Mouse (Mus musculus) kidney, adult 2 months (tissue): ENCODE measurements around the gene H6pd. TPM values are rescaled to one million over a fixed set of nuclear protein-coding genes. Genes with fewer than 3 reads are reported as not detected.

ENCODE experiments used
- DNase-seq: peaks from one replicate; pipeline ENCODE4 v3.0.0; 2021
- H3K27ac ChIP-seq: fragments of 200-500 bp; 2 replicates; pipeline ENCODE4 v1.5.1; 2012; ENCODE audit warnings: low read depth, low read length, control low read depth, inconsistent platforms; ENCODE audit not compliant: insufficient read depth
- H3K27me3 ChIP-seq: fragments of 200-500 bp; replicated peaks from 2 replicates; pipeline ENCODE4 v1.6.1; 2012; ENCODE audit warnings: mild to moderate bottlenecking, moderate library complexity, low read length, inconsistent platforms; ENCODE audit not compliant: control insufficient read depth, insufficient read depth
- H3K36me3 ChIP-seq: fragments of 200-500 bp; 2 replicates; pipeline ENCODE4 v1.6.1; 2012; ENCODE audit warnings: mild to moderate bottlenecking, moderate library complexity, low read length, inconsistent platforms; ENCODE audit not compliant: control insufficient read depth, insufficient read depth
- H3K4me1 ChIP-seq: fragments of 200-500 bp; 2 replicates; pipeline ENCODE4 v1.6.1; 2011; ENCODE audit warnings: low read length; ENCODE audit not compliant: control insufficient read depth, insufficient read depth
- H3K4me3 ChIP-seq: fragments of 200-500 bp; 2 replicates; pipeline ENCODE4 v1.5.1; 2011; ENCODE audit warnings: mild to moderate bottlenecking, low read depth, low read length, control low read depth; ENCODE audit not compliant: insufficient read depth
- CTCF ChIP-seq: fragments of 200-500 bp; conservative IDR thresholded peaks from 2 replicates; pipeline ENCODE4 v1.5.1; 2011; ENCODE audit warnings: low read depth, mild to moderate bottlenecking, control low read depth, low read length, moderate library complexity, mixed read lengths; ENCODE audit not compliant: insufficient read depth, insufficient read length
- POLR2A ChIP-seq: fragments of 200-500 bp; IDR thresholded peaks from one replicate; pipeline ENCODE4 v1.6.1; 2011; ENCODE audit warnings: low read depth, low read length, control low read depth
- WGBS: fragments of 180-500 bp; shearing (Covaris S2); methylation state at CpG from one replicate; pipeline ENCODE4 v1.1.7; 2018; 5-methylcytosine and 5-hydroxymethylcytosine counted together
- polyA plus RNA-seq: library from polyadenylated mRNA; depleted of rRNA; stranded (reverse); fragments of >200 nt; gene quantifications from 2 replicates; pipeline ENCODE4 v1.2.3, GENCODE M21; 2012

H6pd gene
- polyA plus RNA-seq, 1 experiment: 137 TPM

DNA sequence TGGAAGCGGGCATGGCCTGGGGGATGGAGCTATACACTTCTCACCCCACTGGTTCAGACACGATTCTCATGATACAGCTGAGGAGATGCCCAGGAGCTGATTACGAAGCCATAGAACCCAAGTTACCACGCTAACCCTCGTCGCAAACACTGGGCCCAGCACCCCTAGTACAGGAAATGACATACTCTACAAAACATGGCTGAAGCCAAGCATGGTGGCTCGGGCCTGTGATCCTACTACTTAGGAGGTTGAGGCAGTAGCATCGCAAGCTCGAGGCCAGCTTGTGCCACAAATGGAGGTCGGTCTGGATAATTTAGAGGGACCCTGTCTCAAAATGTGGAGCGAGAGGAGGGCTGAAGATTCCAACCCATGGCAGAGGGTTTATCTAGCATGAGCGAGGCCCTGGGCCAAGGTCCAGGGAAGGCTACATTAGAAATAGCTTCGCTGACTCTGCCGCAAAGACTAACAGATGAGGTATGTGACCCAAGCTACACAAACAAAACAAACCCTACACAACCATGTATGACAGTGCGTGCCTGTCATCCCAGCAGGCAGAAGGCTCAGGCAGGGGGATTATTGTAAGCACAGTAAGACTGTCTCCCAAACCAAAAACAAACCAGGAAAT is 8.8 kb downstream of the H6pd start:
- H3K4me1 ChIP-seq: peaks cover 49% of the 10 kb centered on the region
- peak; percentile 52 for DNase-seq
- WGBS: 65% methylated on average over 15 of the region's 15 CpGs
- H3K27me3 ChIP-seq: no peaks in the 10 kb centered on the region
- no peaks in the 10 kb centered on the region; the same call in 1 of the 2 replicates for H3K36me3 ChIP-seq
- H3K27ac ChIP-seq: peak overlapping the region; percentile 96
- peak overlapping the region; percentile 71; the same call in 1 of the 2 replicates for H3K4me3 ChIP-seq
- TF ChIP-seq POLR2A: no peak
- TF ChIP-seq CTCF: no peak

DNA sequence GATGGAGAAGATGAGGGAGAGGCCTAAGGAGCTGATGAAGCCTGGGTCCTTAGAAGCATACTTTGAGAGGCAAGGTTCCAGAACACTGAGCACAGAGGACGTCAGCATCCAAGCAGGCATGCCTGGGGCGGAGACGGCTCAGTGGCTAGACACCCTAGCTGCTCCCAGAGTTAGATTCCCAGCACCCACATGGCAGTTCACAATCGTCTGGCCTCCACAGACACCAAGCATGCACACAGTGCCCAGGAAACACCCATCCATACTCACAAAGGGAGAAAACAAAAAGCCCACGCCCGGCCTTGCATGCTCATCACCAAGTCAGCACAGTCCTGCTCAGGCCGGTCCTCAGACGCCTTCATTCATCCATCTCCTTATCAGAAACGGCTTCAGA is 9.3 kb downstream of the H6pd start:
- WGBS: 50% methylated on average over 9 of the region's 9 CpGs
- H3K27me3 ChIP-seq: no peaks in the 10 kb centered on the region
- TF ChIP-seq CTCF (no peak), POLR2A (no peak)
- H3K4me1 ChIP-seq: peaks cover 49% of the 10 kb centered on the region
- DNase-seq: peak; percentile 88
- H3K27ac ChIP-seq: peak overlapping the region; percentile 96
- peak overlapping the region; percentile 71; the same call in 1 of the 2 replicates for H3K4me3 ChIP-seq
- H3K36me3 ChIP-seq: no peaks in the 10 kb centered on the region; the same call in 1 of the 2 replicates

GRCm38 (mm10) chr4:149998786-149999509 is 9.9 kb downstream of the H6pd start:
- Histone ChIP-seq H3K27ac (peak overlapping the region; percentile 96), H3K4me3 (no peak overlapping the region), H3K27me3 (no peaks in the 10 kb centered on the region), H3K4me1 (peaks cover 53% of the 10 kb centered on the region), H3K36me3 (peaks cover 3% of the 10 kb centered on the region; the same call in 1 of the 2 replicates)
- DNase-seq: peak; percentile 87
- TF ChIP-seq CTCF (no peak), POLR2A (no peak)
- 39% methylated on average over 14 of the region's 14 CpGs for WGBS

DNA sequence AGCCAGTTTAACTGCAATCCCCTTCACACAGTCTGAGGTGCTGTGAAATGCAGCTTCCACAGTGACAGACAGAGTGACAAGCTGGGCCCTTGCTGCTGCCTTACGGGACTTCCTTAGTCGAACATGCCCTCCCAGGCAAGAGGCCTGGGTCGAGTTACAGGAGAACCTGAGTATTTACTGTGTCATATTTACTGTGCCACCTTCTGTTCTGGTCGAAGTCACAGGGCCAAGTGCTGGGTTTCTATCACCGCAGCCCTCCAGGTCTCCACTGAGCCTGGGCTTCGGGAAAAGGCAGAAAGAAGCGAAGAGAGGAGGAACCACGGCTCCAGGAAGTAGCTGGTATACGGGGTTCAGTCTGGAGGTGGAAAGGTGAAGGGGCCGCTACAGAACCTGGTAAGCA is 10.8 kb downstream of the H6pd start:
- peaks cover 52% of the 10 kb centered on the region for H3K4me1 ChIP-seq
- H3K36me3 ChIP-seq: peaks cover 3% of the 10 kb centered on the region; the same call in 1 of the 2 replicates
- no peak for DNase-seq
- peak overlapping the region; percentile 96 for H3K27ac ChIP-seq
- H3K4me3 ChIP-seq: no peak overlapping the region
- TF ChIP-seq CTCF (no peak), POLR2A (no peak)
- WGBS: 42% methylated on average over 10 of the region's 10 CpGs
- H3K27me3 ChIP-seq: no peaks in the 10 kb centered on the region

DNA sequence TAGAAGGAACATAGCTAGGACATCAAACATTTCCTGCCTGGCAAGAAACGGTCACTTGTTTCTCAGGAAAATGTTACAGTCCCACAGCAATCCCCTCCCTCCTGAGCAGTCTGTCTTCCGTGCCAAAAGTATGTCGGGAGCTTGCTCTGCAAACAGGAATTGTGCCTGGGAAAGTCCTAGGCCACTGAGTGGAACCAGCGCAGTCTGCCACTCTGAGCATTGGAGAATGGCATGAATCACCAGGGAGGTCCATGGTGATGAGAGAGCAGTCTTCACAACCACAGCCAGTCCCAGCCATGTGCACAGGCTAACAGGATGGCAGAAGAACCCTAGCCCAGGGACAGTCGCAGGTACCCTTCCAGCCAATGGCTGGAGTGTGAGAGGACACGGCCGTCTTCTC is 12.4 kb downstream of the H6pd start:
- WGBS: 19% methylated on average over 7 of the region's 7 CpGs

DNA sequence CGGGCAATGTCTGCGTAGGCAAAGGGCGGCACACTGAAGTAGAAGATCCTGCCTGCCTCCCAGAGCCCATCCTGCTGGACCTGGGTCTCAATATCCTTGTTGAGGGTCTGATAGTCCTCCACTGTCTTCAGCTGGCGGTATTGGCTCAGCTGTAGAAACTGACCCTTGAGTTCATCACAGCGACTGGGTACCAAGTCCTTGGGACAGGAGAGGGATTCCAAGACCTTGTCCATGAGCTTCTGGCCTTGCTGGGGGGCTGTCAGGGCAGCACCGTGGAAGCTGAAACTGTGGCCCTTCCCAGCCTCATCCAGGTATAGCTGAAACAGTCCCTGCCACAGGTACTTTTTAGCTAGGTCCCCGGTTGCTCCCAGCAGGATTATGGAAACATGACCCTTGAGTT is 12.9 kb downstream of the H6pd start:
- no peak overlapping the region for H3K4me3 ChIP-seq
- no peak for DNase-seq
- peak overlapping the region; percentile 49 for H3K27ac ChIP-seq
- H3K27me3 ChIP-seq: no peaks in the 10 kb centered on the region
- WGBS: 67% methylated on average over 7 of the region's 7 CpGs
- TF ChIP-seq CTCF: no peak
- TF ChIP-seq POLR2A: no peak
- H3K36me3 ChIP-seq: peaks cover 3% of the 10 kb centered on the region; the same call in 1 of the 2 replicates
- H3K4me1 ChIP-seq: peaks cover 62% of the 10 kb centered on the region

More for the DNA sequence above, 12.4 kb downstream of the H6pd start:
- Histone ChIP-seq H3K27ac (peak overlapping the region; percentile 49), H3K4me1 (peaks cover 58% of the 10 kb centered on the region), H3K4me3 (no peak overlapping the region), H3K36me3 (peaks cover 3% of the 10 kb centered on the region; the same call in 1 of the 2 replicates), H3K27me3 (no peaks in the 10 kb centered on the region)
- peak; percentile 54 for DNase-seq
- no peak for TF ChIP-seq CTCF
- TF ChIP-seq POLR2A: no peak

GRCm38 (mm10) chr4:149994218-149994617 is 14.6 kb downstream of the H6pd start:
- no peak overlapping the region for H3K27ac ChIP-seq
- 82% methylated on average over 10 of the region's 10 CpGs for WGBS
- TF ChIP-seq POLR2A: no peak
- TF ChIP-seq CTCF: no peak
- peaks cover 66% of the 10 kb centered on the region for H3K4me1 ChIP-seq
- H3K36me3 ChIP-seq: peaks cover 3% of the 10 kb centered on the region; the same call in 1 of the 2 replicates
- H3K4me3 ChIP-seq: no peak overlapping the region
- DNase-seq: no peak
- H3K27me3 ChIP-seq: no peaks in the 10 kb centered on the region
